Mouse (Mus musculus) brain, embryonic 14.5 days (tissue): Measurements from ENCODE around the gene Capn7. TPM values are rescaled to one million over a fixed set of nuclear protein-coding genes. Genes with fewer than 3 reads are reported as not detected.

Source experiments
- DNase-seq: peaks from one replicate; pipeline ENCODE4 v3.0.0-alpha.2; 2011; ENCODE audit warnings: low read depth
- CTCF ChIP-seq: fragments of 200-500 bp; IDR thresholded peaks from 2 replicates; pipeline ENCODE4 v1.5.1; 2012; ENCODE audit warnings: inconsistent platforms, mild to moderate bottlenecking, moderate library complexity, borderline replicate concordance; ENCODE audit not compliant: insufficient read depth, insufficient read length; ENCODE audit errors: extremely low read depth
- POLR2A ChIP-seq: fragments of 200-500 bp; IDR thresholded peaks from 2 replicates; pipeline ENCODE4 v1.6.1; 2012; ENCODE audit warnings: mild to moderate bottlenecking, inconsistent platforms, borderline replicate concordance; ENCODE audit not compliant: poor library complexity, insufficient read depth, insufficient read length, severe bottlenecking; ENCODE audit errors: extremely low read depth
- polyA plus RNA-seq: library from polyadenylated mRNA; depleted of rRNA; stranded (reverse); fragments of >200 nt; gene quantifications from 2 replicates; pipeline ENCODE4 v1.2.3, GENCODE M21; 2012

Capn7 gene
- polyA plus RNA-seq, 1 experiment: 67.7 TPM

- TF ChIP-seq POLR2A: no peak
- TF ChIP-seq CTCF: no peak
- DNase-seq: no peak
These were observed 61.6 kb downstream of the Capn7 start for GRCm38 (mm10) chr14:31397791-31398595.

- DNase-seq: no peak
- TF ChIP-seq POLR2A: no peak
- TF ChIP-seq CTCF: no peak
These were observed 62.4 kb downstream of the Capn7 start for GRCm38 (mm10) chr14:31398819-31399218.

- TF ChIP-seq POLR2A (no peak), CTCF (no peak)
- DNase-seq: no peak
These were observed 62.8 kb downstream of the Capn7 start for GRCm38 (mm10) chr14:31399271-31399670.

GRCm38 (mm10) chr14:31400246-31400645, 63.8 kb downstream of the Capn7 start:
- no peak for TF ChIP-seq POLR2A
- no peak for TF ChIP-seq CTCF
- DNase-seq: no peak

GRCm38 (mm10) chr14:31400896-31401295, 64.5 kb downstream of the Capn7 start:
- TF ChIP-seq CTCF (no peak), POLR2A (no peak)
- DNase-seq: no peak

GRCm38 (mm10) chr14:31401918-31402427, 65.5 kb downstream of the Capn7 start:
- TF ChIP-seq CTCF (no peak), POLR2A (no peak)
- no peak for DNase-seq

GRCm38 (mm10) chr14:31402693-31403092, 66.3 kb downstream of the Capn7 start:
- no peak for DNase-seq
- no peak for TF ChIP-seq CTCF
- no peak for TF ChIP-seq POLR2A

GRCm38 (mm10) chr14:31403556-31403955, 67.1 kb downstream of the Capn7 start:
- no peak for DNase-seq
- TF ChIP-seq POLR2A (no peak), CTCF (no peak)

- TF ChIP-seq CTCF: no peak
- TF ChIP-seq POLR2A: no peak
- no peak for DNase-seq
These were observed 67.6 kb downstream of the Capn7 start for GRCm38 (mm10) chr14:31403995-31404394.

- no peak for DNase-seq
- TF ChIP-seq CTCF (no peak), POLR2A (no peak)
These were observed 68.2 kb downstream of the Capn7 start for GRCm38 (mm10) chr14:31404663-31405062.

- TF ChIP-seq POLR2A (no peak), CTCF (no peak)
- DNase-seq: no peak
These were observed 69.2 kb downstream of the Capn7 start for GRCm38 (mm10) chr14:31405652-31406051.
